Mouse (Mus musculus) liver, embryonic 14.5 days (tissue): ENCODE data around the gene Gm42517.

ENCODE experiments used
- CTCF ChIP-seq: IDR thresholded peaks from 2 replicates; pipeline ENCODE4 v1.5.1; 2016; ENCODE audit warnings: antibody characterized with exemption, low read depth, control low read depth
- EP300 ChIP-seq: IDR thresholded peaks from 2 replicates; pipeline ENCODE4 v1.6.1; 2016; ENCODE audit warnings: antibody characterized with exemption, low read depth

DNA sequence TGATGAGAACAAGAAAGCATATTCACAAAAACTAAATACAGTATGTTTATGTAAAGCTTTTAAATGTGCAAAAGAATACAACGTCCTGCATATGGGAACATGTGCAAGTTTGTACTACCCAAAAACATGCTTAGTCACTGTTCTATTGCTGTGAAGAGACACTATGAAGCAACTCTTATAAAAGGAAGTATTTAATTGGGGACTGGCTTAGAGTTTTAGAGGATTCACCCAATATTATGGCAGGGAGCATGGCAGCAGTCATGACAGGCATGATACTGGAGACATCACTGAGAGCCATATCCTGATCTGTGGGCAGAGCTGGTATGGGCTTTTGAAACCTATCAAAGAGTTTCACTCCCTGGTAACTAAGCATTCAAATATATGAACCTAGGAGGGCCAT is 9.9 kb downstream of the Gm42517 start:
- TF ChIP-seq CTCF (no peak), EP300 (no peak)
